Mouse (Mus musculus) megakaryocyte, adult 5-6 weeks (primary cell): ENCODE data around the gene Ist1. TPM values are rescaled to one million over a fixed set of nuclear protein-coding genes. Genes with fewer than 3 reads are reported as not detected.

Experiments used
- ATAC-seq: 2 replicates; pipeline ENCODE4 v1.8.0; 2016; ENCODE audit warnings: mild to moderate bottlenecking, inconsistent platforms; ENCODE audit not compliant: poor library complexity, severe bottlenecking
- total RNA-seq, 2 experiments: library from RNA; stranded (forward) in 1 of 2; stranded (reverse) in 1 of 2; fragments of 153-499, 151-499 nt in 1 of 2; fragments of 221-1000, 200-1000 nt in 1 of 2; gene quantifications; 2 replicates each; pipeline versions ENCODE4 v1.2.3 to v1.2.4; 2015 to 2017

Ist1 gene
- total RNA-seq, 2 experiments from 2014 or later: 88.7 to 97.5 TPM

DNA sequence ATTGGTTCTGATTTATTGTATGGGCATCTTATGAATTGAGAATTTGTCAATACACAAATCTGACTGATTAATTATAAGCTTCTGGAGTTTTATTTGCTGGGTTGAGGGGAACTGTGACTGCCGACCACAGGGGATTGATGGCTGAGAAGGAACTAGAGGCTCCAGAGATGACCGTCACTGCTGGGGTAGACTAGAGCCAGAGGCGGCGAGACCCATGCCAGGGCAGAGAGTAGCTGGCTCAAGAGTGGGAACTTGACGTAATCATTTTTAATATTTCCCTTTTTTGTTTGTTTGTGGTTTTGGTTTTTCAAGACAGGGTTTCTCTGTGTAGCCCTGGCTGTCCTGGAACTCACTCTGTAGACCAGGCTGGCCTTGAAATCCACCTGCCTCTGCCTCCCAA, 5.8 kb downstream of the Ist1 start:
- peak; percentile 83 for ATAC-seq

DNA sequence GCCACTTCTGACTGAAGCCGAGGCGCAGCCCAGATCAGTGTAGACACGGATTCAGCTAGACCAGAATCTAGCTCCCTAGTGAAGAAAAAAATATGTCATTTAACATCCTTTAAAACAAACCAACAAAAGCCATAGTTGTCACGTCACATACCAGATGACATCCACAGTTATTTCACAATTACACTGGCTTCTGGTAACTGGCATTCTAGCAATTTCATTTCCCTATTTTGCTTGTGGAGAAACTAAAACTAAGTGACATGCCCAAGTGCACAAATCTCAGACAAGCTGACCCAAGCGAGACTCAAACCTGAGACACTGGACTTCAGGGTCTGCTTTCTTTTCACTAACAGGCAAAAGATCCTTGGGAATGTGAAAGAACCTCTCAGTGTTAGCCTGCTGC, 10.9 kb downstream of the Ist1 start:
- peak; percentile 97 for ATAC-seq

DNA sequence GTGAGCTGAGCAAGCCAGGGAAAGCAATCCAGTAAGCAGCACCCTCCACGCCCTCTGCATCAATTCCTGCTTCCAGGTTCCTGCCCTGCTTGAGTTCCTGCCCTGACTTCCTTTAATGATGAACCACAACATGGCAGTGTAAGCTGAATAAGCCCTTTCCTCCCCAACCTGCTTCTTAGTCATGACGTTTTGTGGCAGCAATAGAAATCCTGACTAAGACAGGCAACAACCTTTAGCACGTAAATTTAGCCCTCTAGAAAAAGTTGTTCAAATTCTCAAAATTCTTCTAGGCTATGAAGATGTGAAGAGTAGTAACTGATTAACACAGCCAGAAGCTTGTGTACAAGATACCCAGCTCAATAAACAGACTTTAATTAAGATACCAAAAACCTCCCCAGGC, 11.5 kb downstream of the Ist1 start:
- ATAC-seq: no peak

DNA sequence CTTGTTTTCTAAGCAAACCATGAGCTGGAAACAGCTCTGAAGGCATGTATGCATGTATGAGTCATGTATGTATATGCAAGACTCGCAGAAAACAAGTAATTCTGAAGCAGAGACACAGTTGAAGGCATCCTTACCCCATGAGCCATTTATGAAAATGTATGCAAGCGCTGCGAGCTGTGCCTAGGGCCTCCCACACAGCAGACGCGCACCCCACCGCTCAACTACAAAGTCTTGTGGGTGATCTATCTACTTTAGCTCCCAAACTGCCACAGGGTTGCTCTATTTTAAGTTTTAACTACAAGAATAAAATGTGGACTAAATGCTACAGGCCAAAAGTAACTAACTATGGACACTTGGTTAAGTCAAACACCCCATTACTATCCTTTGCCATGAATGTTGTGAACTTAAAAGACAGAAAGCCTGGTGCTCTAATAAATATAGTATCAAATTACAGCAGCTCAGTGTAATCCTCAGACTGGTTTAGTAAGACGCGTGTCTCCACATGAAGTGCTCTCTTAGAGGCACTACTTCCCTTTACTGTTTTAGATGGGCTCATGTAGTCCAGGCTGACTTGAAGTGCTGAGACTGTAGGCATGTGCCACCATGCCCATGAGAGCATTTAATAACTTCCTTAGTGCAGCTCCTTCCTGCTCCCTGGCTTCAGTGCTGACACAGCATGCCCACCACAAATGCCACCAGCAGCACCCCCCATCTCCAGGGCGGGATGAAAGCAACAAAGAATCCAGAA, 17.0 kb downstream of the Ist1 start:
- ATAC-seq: no peak

DNA sequence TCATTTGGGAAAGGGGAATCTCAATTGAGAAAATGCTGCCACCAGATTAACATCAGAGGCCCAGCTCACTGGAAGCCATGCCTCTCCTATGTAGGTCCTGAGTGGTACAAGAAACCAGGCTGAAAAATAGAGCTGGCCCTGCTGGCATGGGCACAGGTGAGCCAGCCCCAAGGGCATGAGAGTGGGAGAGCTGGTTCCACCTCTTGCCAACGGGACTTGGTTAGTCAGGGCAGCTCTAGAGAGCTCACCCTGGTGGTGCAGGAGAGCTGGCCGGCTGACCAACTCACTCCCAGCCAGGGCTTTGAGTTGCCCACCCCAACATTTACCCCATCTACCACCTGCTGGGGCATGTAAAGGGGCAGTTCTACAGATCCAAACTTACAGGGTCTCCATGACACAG, 19.5 kb downstream of the Ist1 start:
- ATAC-seq: no peak

DNA sequence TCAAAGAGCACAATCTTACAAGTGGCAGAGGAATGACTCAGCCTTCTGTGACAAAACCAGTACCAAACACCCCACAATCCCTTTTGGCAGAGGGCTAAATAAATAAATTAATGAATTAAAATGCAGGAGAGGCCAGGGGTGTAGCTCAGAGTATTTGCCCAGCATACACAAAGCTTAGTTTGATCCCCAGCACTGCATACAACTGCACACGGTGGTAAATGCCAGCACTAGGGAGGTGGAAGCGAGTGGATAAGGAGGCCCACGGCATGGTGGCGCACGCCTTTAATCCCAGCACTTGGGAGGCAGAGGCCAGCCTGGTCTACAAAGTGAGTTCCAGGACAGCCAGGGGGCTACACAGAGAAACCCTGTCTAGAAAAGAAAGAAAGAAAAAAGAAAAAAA, 20.4 kb downstream of the Ist1 start:
- ATAC-seq: no peak

DNA sequence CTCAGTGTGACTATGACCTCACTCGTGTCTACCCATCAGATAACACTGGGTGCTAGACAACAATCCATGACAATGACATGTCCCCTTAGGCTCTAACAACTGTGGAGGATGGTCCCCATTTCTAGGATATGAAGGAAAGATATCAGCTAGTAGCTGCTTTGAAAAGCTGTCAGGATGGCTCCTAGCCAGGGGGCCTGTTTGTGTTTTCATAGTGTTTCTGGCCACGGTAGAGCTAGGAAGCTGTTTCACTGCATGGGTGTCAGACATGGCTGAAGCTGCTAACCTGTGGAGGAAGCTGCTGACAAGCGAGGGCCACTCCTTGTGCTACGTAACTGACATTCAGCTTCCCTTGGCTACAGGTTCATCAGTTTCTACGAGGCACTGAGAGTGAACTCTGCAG, 26.4 kb downstream of the Ist1 start:
- no peak for ATAC-seq

DNA sequence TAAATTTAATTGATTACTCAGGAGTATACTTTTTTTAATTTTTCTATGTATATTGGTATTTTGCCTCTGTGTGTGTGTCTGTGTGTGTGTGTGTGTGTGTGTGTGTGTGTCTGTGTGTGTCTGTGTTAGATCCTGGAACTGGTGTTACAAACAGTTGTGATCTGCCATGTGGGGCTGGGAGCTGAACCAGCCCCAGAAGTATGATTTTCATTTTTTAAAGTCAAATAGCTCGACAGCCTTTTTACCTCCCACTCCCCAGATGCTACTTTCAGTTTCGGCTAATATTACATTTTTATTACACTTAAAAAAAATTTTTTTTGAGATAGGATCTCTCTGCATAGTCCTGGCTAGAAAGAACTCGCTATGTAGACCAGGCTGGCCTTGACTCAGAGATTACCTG, 30.7 kb downstream of the Ist1 start:
- no peak for ATAC-seq

DNA sequence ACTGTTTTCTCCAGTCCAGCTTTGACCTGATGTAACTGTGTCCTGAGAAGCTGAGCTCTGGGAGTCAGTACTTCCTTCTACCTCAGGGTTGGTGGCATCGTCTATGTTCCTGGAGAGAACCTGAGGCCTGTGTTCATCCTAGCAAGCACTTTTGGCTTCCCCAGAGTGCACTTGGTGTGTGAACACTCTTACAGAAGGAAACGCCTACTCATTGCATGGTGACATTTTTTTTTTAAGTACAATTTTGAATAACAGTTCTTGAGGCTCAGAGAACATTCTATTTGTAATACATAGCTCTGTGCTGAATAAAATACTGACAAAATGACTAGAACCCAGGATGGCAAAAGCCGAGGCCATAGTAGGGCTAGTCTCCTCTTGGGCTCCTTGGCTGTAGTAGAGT, 36.2 kb downstream of the Ist1 start:
- no peak for ATAC-seq

DNA sequence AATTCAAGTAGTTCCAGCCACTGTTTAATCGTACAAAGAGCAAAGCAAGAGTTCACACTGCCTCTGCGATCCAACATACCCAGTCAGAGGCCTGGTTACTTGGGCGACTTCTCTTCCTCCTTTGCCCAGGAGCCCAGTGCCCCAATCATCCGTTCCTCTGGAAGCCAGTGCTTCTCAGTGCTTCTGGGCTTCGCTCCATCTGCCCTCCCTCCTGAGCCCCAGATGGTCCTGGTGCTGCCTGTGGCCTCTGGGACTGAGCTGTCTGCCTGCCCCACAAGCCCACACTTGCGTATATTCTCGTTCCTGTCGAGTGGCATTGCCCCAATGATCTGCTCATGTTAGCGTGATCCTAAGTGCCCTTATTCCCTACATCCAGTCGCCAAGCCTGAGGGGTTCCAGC, 42.3 kb downstream of the Ist1 start:
- ATAC-seq: no peak

DNA sequence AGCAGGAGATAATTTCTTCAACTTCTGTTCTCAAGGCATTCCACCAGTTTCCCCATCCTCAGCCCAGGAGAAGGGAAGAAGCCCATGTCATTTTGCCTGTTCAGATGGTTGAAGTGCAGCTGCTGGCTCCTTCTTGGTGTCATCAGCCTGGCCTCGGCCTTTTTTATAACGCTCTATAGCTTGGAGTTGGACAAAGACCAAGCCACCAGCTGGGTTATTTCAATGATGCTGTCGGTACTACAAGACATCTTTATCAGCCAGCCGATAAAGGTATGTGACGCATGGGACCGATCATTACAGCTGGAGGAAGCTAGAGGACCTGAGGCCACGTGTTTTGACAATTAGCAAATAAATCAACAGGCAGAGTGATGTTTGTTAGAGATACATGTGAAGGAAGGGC, 44.6 kb downstream of the Ist1 start:
- ATAC-seq: no peak

DNA sequence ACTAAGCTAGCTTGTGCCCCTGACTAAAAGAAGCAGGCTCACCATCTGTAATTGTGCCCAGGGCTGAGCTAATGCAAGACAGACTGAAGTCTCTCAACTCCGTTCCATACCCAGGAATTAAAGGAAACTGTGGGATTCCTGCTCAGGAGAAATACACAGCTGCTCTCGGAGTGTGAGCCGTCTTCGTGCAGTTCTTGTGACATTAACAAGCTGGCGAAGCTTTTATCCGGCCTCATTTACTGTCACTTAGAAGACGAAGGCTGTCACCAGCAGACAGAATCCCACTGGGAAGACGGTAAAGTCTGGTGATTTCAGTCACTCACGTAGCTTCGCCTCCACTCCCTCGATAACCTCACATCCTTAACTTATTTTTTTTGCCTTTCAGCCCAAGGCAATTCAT, 45.7 kb downstream of the Ist1 start:
- no peak for ATAC-seq

DNA sequence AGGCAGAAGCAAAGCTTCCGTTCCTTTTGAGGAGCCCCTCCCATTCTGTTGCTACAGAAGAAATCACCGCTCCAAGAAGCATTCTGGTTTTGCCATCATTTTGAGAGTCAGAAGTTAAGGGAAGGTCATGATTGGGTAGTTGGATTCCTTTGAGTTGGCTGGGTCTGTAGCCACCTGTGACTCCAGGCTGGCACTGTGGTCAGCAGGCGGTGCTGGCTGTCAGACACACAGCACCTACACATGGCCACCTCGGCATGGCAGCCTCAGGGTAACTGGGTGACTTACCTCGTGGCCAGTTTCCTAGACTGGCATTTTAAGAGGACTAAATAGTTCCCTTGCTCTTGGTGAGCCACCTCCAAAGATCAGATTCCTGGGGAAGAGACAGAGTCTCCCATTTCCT, 51.8 kb downstream of the Ist1 start:
- ATAC-seq: no peak

DNA sequence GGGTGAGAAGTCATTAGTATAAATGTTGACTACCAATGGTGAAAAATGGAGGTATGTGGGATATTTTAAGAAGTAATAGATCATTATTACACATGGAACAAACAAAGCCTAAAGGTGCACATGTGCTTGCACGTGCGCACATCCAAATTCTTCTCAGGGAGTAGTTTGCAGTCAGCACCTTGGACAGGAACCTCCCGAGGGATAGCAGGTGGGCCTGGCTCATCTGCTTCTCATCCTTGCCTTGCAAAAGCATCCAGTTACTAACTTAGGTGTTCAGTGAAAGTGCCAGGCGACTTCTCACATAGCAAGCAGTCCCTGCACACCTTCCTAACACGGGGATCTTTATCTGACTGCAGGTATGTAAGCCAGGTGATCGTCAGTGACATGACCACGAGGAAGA, 52.6 kb downstream of the Ist1 start:
- no peak for ATAC-seq

DNA sequence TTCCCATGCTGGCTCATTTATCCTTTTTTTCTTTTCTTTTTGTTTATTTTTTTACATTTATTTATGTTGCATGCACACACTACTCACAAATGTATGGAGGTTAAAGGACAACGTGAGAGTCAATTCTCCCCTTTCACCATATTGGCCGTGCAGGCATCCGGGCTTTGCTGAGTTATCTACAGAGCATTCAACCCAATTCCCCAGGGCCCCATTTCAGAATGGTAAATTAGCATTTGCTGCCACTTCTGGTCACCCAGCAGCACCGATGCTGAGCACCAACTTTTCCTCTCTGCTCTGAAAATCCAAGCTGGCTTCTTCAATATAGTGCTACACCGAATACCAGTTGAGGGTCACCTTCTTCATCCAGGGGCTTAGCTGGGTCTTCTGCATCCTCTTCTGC, 54.2 kb downstream of the Ist1 start:
- ATAC-seq: no peak

DNA sequence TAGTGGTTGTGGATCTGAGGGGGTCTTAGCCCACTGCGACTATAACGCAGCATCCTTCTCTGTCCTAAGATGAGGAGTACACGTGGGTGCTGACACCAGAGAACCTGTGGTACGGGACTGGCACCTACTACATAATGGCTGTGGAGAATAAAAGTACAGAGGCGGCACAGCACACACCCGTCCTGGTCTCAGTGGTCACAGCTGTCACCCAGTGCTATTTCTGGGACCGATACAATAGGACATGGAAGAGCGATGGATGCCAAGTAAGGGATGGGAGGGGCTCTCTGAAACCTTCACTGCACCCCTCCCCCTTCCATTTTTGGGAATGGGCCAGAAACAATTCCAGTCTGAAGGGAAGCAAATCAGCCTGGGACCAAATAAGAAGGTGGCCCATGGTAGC, 57.9 kb downstream of the Ist1 start:
- ATAC-seq: no peak

DNA sequence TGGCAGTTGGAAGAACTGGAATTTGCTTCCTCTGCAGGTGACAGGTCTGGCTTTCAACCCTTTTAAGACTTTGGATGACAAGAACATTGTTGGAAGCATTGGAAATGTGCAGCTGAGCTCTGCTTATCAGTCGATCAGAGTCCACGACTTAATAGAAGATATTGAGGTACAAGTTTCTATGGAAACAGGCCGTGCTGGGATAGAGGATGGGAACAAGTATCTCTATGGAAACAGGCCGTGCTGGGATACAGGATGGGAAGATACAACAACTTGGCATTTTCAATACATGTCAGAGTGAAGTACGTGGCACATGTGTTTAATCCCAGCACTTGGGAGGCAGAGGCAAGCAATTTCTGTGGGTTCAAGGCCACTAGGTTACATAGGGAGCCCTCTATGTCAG, 60.6 kb downstream of the Ist1 start:
- no peak for ATAC-seq

DNA sequence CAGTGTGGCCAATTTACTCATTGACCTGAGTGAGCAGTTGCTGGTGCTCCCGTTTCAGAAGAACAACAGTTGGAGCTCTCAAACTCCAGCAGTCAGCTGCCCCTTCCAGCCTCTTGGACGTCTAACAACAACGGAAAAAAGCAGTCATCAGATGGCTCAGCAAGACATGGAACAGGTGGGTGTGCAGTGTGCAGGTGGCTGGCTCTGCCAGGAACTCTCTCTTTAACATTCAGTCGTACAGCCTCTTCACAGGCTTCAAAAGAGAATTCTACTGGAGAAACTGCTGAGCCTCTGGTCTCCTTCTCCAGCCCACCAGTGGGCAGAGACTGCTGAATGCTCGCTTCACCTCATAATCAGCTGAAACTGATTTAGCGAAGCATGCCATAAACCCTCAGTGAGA, 64.4 kb downstream of the Ist1 start:
- no peak for ATAC-seq

Other genes with a start within 250 kb of the Ist1 start
- not detected in 2 replicates for gene Pmfbp1, start 199.2 kb downstream of the Ist1 start, total RNA-seq (2015)
- gene Pmfbp1, start 199.2 kb downstream of the Ist1 start, total RNA-seq (2017): not detected in 2 replicates
- gene Dhx38, start 127.4 kb downstream of the Ist1 start, total RNA-seq (2015): 14.6 and 19.0 TPM in 2 replicates
- 67.4 and 75.9 TPM in 2 replicates for gene Dhx38, start 127.4 kb downstream of the Ist1 start, total RNA-seq (2017)
- 6.2 and 7.9 TPM in 2 replicates for gene Txnl4b, start 127.4 kb downstream of the Ist1 start, total RNA-seq (2015)
- 18.2 and 19.0 TPM in 2 replicates for gene Txnl4b, start 127.4 kb downstream of the Ist1 start, total RNA-seq (2017)
- gene Hp, start 114.1 kb downstream of the Ist1 start, total RNA-seq (2015): 423 and 468 TPM in 2 replicates
- 646 and 667 TPM in 2 replicates for gene Hp, start 114.1 kb downstream of the Ist1 start, total RNA-seq (2017)
- 7.0 and 8.6 TPM in 2 replicates for gene Dhodh, start 84.6 kb downstream of the Ist1 start, total RNA-seq (2015)
- 5.4 and 16.1 TPM in 2 replicates for gene Dhodh, start 84.6 kb downstream of the Ist1 start, total RNA-seq (2017)
- 0.57 TPM in 1 of 2 replicates, not detected in the other for gene Pkd1l3, start 78.7 kb downstream of the Ist1 start, total RNA-seq (2015)
- not detected in 2 replicates for gene Pkd1l3, start 78.7 kb downstream of the Ist1 start, total RNA-seq (2017)
- gene Zfp821, start 12.3 kb upstream of the Ist1 start, total RNA-seq (2015): 4.7 and 6.0 TPM in 2 replicates
- gene Zfp821, start 12.3 kb upstream of the Ist1 start, total RNA-seq (2017): 8.4 and 9.3 TPM in 2 replicates
- gene Atxn1l, start 44.5 kb upstream of the Ist1 start, total RNA-seq (2015): 14.5 and 15.0 TPM in 2 replicates
- 17.7 and 21.3 TPM in 2 replicates for gene Atxn1l, start 44.5 kb upstream of the Ist1 start, total RNA-seq (2017)
- 80.6 and 85.2 TPM in 2 replicates for gene Ap1g1, start 85.3 kb upstream of the Ist1 start, total RNA-seq (2015)
- gene Ap1g1, start 85.3 kb upstream of the Ist1 start, total RNA-seq (2017): 68.4 and 80.5 TPM in 2 replicates
- 6.2 and 9.3 TPM in 2 replicates for gene Phlpp2, start 175.3 kb upstream of the Ist1 start, total RNA-seq (2015)
- 8.5 and 8.6 TPM in 2 replicates for gene Phlpp2, start 175.3 kb upstream of the Ist1 start, total RNA-seq (2017)